Mouse (Mus musculus) leukemia stem cell, adult 10-12 weeks (primary cell): ENCODE results near the gene Disp1. TPM values are rescaled to one million over a fixed set of nuclear protein-coding genes. Genes with fewer than 3 reads are reported as not detected.

ENCODE experiments used
- polyA plus RNA-seq: library from polyadenylated mRNA; stranded (reverse); fragments of >175 nt; gene quantifications from 2 replicates; pipeline ENCODE4 v1.2.3, GENCODE M21; 2012; ENCODE audit warnings: low replicate concordance

Disp1 gene
- 3.8 and 6.5 TPM in 2 replicates for polyA plus RNA-seq

DNA sequence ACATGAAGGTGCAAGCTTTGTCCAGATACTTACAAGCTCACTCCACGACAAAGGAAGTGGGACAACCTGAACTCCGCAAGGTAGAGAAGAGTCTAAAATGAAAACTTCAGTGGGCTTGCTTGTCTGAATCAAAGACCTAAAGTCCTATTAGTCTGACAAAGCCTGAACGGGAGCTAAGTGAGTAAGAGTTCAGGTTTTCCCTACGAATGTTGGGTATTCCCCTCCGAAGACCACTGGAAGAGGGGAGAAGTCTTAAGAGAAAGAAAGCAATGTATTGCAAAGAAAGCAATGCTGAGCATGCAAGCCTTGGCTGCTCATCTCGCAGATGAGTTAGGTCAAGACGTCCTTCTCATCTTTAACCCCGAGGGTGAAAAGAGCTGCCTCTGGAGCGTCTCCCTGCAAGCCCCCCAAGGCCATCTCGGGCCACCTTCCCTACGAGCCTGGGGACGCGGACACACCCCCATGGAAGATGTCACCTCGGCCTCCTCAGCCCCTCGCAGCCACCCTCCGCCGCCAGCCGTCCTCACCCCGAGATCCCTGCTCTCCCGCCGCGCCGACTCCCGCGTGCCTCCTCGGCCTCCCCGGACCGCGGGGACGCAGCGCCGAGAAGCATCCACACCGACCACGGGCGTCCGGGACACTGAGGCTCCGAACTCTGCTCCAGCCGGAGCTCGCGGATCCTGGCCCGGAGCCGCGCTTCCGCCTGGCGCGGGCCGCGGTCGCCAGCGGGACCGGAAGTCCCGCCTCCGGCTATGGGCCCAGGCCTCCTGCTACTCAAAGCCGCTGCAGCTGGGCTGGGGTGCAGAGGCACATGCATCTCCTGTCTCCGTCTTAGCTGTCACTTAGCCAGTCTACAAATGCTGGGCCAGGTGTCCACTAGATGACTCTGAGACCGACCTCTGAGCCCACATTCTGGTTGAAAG, at the start of gene Disp1:
Gene Disp1, minus strand, starts transcription at position 727 of the 923 bp plus-strand sequence.

Other genes with a start within 250 kb of the Disp1 start
- gene Aida, start 75.1 kb upstream of the Disp1 start, polyA plus RNA-seq, result 17.8 and 18.2 TPM in 2 replicates
- gene Brox, start 75.7 kb upstream of the Disp1 start, polyA plus RNA-seq, result 1.3 and 9.3 TPM in 2 replicates
- gene Mia3, start 148.0 kb upstream of the Disp1 start, polyA plus RNA-seq, result 13.7 and 51.6 TPM in 2 replicates
- 1.1 and 3.1 TPM in 2 replicates for gene Taf1a, start 167.5 kb upstream of the Disp1 start, polyA plus RNA-seq
- gene Hhipl2, start 196.7 kb upstream of the Disp1 start, polyA plus RNA-seq, result 0.07 TPM in 1 of 2 replicates, not detected in the other